In genomic region chr6:146538661-146539060, GRCm38 (mm10) we compare ENCODE assay signal across 20 mouse cellular contexts. TPM values are rescaled to one million over a fixed set of nuclear protein-coding genes. Genes with fewer than 3 reads are reported as not detected.
DNase-seq lines count a peak whose midpoint lies in the region; ATAC-seq and TF ChIP-seq lines count a peak whose summit lies in the region.
"Had no signal": no experiment of that assay in that cellular context is flagged by ENCODE, and none has a peak within 500 bp of the region (broad histone marks: within the 10 kb centered on the region; RNA-seq: fewer than 3 reads in every experiment).

No protein-coding gene starts in this region.

- ATAC-seq in lung, embryonic 16.5 days (ENCODE audit: low read depth): peak; percentile 43; the same call in 1 of the 2 replicates
- ATAC-seq in heart, embryonic 13.5 days (ENCODE audit: extremely low read depth, insufficient number of reproducible peaks, low FRiP score, low TSS enrichment): peak; percentile 25; the same call in 1 of the 2 replicates
- ATAC-seq in stomach, postnatal 0 days (ENCODE audit: low FRiP score, low TSS enrichment): 0 out of 2 replicates have a peak, but pooled peaks have one; percentile 20
- no peak for ATAC-seq in monocyte, adult 5-6 weeks (replicated peaks; ENCODE audit: insufficient number of reproducible peaks, low FRiP score, low TSS enrichment, poor library complexity, severe bottlenecking)
- ATAC-seq: activated CD4-positive, CD25-positive, alpha-beta regulatory T cell, adult 4 months; forebrain, embryonic 13.5 days; midbrain, embryonic 15.5 days; Patski had no signal

- no peaks in the 10 kb centered on the region for H3K27me3 ChIP-seq in lung, embryonic 16.5 days (ENCODE audit: control insufficient read depth, insufficient read depth, low read depth, low read length)
- H3K27me3 ChIP-seq in heart, embryonic 13.5 days (replicated peaks): no peaks in the 10 kb centered on the region
- H3K27me3 ChIP-seq in stomach, postnatal 0 days (ENCODE audit: control insufficient read depth, insufficient read depth, low read length): no peaks in the 10 kb centered on the region
- H3K27me3 ChIP-seq: forebrain, embryonic 13.5 days; midbrain, embryonic 15.5 days; Patski; stomach, embryonic 15.5 days had no signal

- H3K9ac ChIP-seq in lung, embryonic 16.5 days (ENCODE audit: low read length): no peak overlapping the region
- no peak overlapping the region for H3K9ac ChIP-seq in heart, embryonic 13.5 days
- H3K9ac ChIP-seq in stomach, postnatal 0 days (ENCODE audit: low read length): no peak overlapping the region
- H3K9ac ChIP-seq: forebrain, embryonic 13.5 days; midbrain, embryonic 15.5 days; stomach, embryonic 15.5 days had no signal

- no peak for TF ChIP-seq CTCF in lung, adult 2 months (IDR thresholded peaks at IDR 0.05; ENCODE audit: insufficient read depth, low read length)
- TF ChIP-seq CTCF in stomach, postnatal 0 days (IDR thresholded peaks at IDR 0.05; ENCODE audit: low read depth): no peak

- H3K27ac ChIP-seq in lung, embryonic 16.5 days (ENCODE audit: low read length): 0 out of 2 replicates have a peak overlapping the region, but pooled peaks have one; percentile 12
- H3K27ac ChIP-seq in heart, embryonic 13.5 days (replicated peaks): peak overlapping the region; percentile 83
- no peak overlapping the region for H3K27ac ChIP-seq in stomach, postnatal 0 days (replicated peaks)
- H3K27ac ChIP-seq: embryonic facial prominence, embryonic 10.5 days; forebrain, embryonic 13.5 days; midbrain, embryonic 15.5 days; stomach, embryonic 15.5 days had no signal

- no peak for TF ChIP-seq POLR2A in lung, adult 2 months (IDR thresholded peaks at IDR 0.05; ENCODE audit: borderline replicate concordance, extremely low read depth, low read depth, low read length)

- H3K4me1 ChIP-seq in lung, embryonic 16.5 days (replicated peaks; ENCODE audit: control insufficient read depth, insufficient read depth, low read length): 0 out of 2 replicates have a peak, but pooled peaks cover 4% of the 10 kb centered on the region
- no peaks in the 10 kb centered on the region for H3K4me1 ChIP-seq in lung, adult 2 months (ENCODE audit: control insufficient read depth, insufficient read depth, low read length)
- peaks cover 23% of the 10 kb centered on the region for H3K4me1 ChIP-seq in heart, embryonic 13.5 days
- no peaks in the 10 kb centered on the region for H3K4me1 ChIP-seq in stomach, postnatal 0 days (replicated peaks; ENCODE audit: control insufficient read depth, insufficient read depth)
- H3K4me1 ChIP-seq: forebrain, embryonic 13.5 days; midbrain, embryonic 15.5 days had no signal

- TF ChIP-seq EP300 in stomach, postnatal 0 days (optimal IDR thresholded peaks at IDR 0.05): no peak

- peak; percentile 11 to 12 for DNase-seq in cerebellum, postnatal 14 days
- DNase-seq in cerebellum, adult 18-20 months: no peak
- DNase-seq in lung, adult 2 months: no peak
- DNase-seq in stomach, postnatal 0 days (ENCODE audit: low spot score): no peak
- no peak for DNase-seq in frontal cortex, postnatal 36 days (ENCODE audit: low spot score in 2 of 2)
- DNase-seq: adrenal gland, postnatal 36 days; cerebellum, adult 9-10 months; gastrocnemius, postnatal 25 days; kidney, adult 8-10 months; kidney, postnatal 25 days; layer of hippocampus, adult 9-11 months had no signal

- 39% methylated on average over 4 of the region's 4 CpGs for WGBS in lung, embryonic 16.5 days
- WGBS in lung, adult 2 months: 44% methylated on average over 4 of the region's 4 CpGs
- 45% methylated on average over 4 of the region's 4 CpGs for WGBS in heart, embryonic 13.5 days
- 56% methylated on average over 4 of the region's 4 CpGs for WGBS in stomach, postnatal 0 days

- no peaks in the 10 kb centered on the region for H3K36me3 ChIP-seq in lung, embryonic 16.5 days (ENCODE audit: control insufficient read depth, insufficient read depth, low read length)
- no peaks in the 10 kb centered on the region for H3K36me3 ChIP-seq in heart, embryonic 13.5 days
- H3K36me3 ChIP-seq in stomach, postnatal 0 days (ENCODE audit: control insufficient read depth, insufficient read depth, low read length): no peaks in the 10 kb centered on the region
- H3K36me3 ChIP-seq: embryonic facial prominence, embryonic 10.5 days; midbrain, embryonic 15.5 days; stomach, embryonic 15.5 days had no signal

- H3K9me3 ChIP-seq in lung, embryonic 16.5 days (ENCODE audit: control insufficient read depth, low read length): no peaks in the 10 kb centered on the region; the same call in 1 of the 2 replicates
- H3K9me3 ChIP-seq in heart, embryonic 13.5 days: no peaks in the 10 kb centered on the region
- H3K9me3 ChIP-seq in stomach, postnatal 0 days (ENCODE audit: control insufficient read depth, low read length): no peaks in the 10 kb centered on the region
- H3K9me3 ChIP-seq: embryonic facial prominence, embryonic 10.5 days; forebrain, embryonic 13.5 days; midbrain, embryonic 15.5 days; stomach, embryonic 15.5 days had no signal

- no peak overlapping the region for H3K4me2 ChIP-seq in lung, embryonic 16.5 days (ENCODE audit: low read depth, low read length)
- H3K4me2 ChIP-seq in heart, embryonic 13.5 days: no peak overlapping the region
- no peak overlapping the region for H3K4me2 ChIP-seq in stomach, postnatal 0 days (replicated peaks; ENCODE audit: low read depth)
- H3K4me2 ChIP-seq: forebrain, embryonic 13.5 days; midbrain, embryonic 15.5 days; stomach, embryonic 15.5 days had no signal

- no peak overlapping the region for H3K4me3 ChIP-seq in lung, embryonic 16.5 days (ENCODE audit: low read length)
- H3K4me3 ChIP-seq in lung, adult 2 months (replicated peaks; ENCODE audit: extremely low read depth, low read depth, low read length): no peak overlapping the region
- no peak overlapping the region for H3K4me3 ChIP-seq in heart, embryonic 13.5 days
- H3K4me3 ChIP-seq in stomach, postnatal 0 days (ENCODE audit: low read depth, low read length): no peak overlapping the region
- H3K4me3 ChIP-seq: embryonic facial prominence, embryonic 10.5 days; forebrain, embryonic 13.5 days; midbrain, embryonic 15.5 days; stomach, embryonic 15.5 days had no signal

RNA-seq across cellular contexts. Expression of gene Itpr2, which starts 36.6 kb away (rescaled TPM):
- polyA plus RNA-seq in lung, embryonic 16.5 days (2015; fragmentation: Nextera tagmentation; extraction: Ambion mirVana): 14.4 and 16.2 TPM in 2 replicates
- 15.3 and 25.5 TPM in 2 replicates for polyA plus RNA-seq in lung, adult 2 months (2012; rRNA removed)
- polyA plus RNA-seq in heart, embryonic 13.5 days (2015; fragmentation: Nextera tagmentation; extraction: Ambion mirVana): 31.2 and 31.4 TPM in 2 replicates
- 10.9 and 11.9 TPM in 2 replicates for polyA plus RNA-seq in stomach, postnatal 0 days (2015; fragmentation: Nextera tagmentation; extraction: Ambion mirVana)
- 40.7 to 122 TPM (median 45.7 TPM) in 3 replicates for total RNA-seq in monocyte, adult 5-6 weeks (2017)

RNA-seq across cellular contexts. Expression of gene Fgfr1op2, which starts 38.3 kb away (rescaled TPM):
- polyA plus RNA-seq in lung, embryonic 16.5 days (2015; fragmentation: Nextera tagmentation; extraction: Ambion mirVana): 102 and 109 TPM in 2 replicates
- polyA plus RNA-seq in lung, adult 2 months (2012; rRNA removed): 54.3 and 87.8 TPM in 2 replicates
- 79.8 and 86.3 TPM in 2 replicates for polyA plus RNA-seq in heart, embryonic 13.5 days (2015; fragmentation: Nextera tagmentation; extraction: Ambion mirVana)
- polyA plus RNA-seq in stomach, postnatal 0 days (2015; fragmentation: Nextera tagmentation; extraction: Ambion mirVana): 73.8 and 80.3 TPM in 2 replicates
- total RNA-seq in monocyte, adult 5-6 weeks (2017): 234 to 259 TPM (median 240 TPM) in 3 replicates

RNA-seq across cellular contexts. Expression of gene Ints13, which starts 39.0 kb away (rescaled TPM):
- 69.9 and 71.2 TPM in 2 replicates for polyA plus RNA-seq in lung, embryonic 16.5 days (2015; fragmentation: Nextera tagmentation; extraction: Ambion mirVana)
- 10.0 and 13.1 TPM in 2 replicates for polyA plus RNA-seq in lung, adult 2 months (2012; rRNA removed)
- 43.4 and 50.9 TPM in 2 replicates for polyA plus RNA-seq in heart, embryonic 13.5 days (2015; fragmentation: Nextera tagmentation; extraction: Ambion mirVana)
- 25.2 and 25.8 TPM in 2 replicates for polyA plus RNA-seq in stomach, postnatal 0 days (2015; fragmentation: Nextera tagmentation; extraction: Ambion mirVana)
- 76.1 to 116 TPM (median 113 TPM) in 3 replicates for total RNA-seq in monocyte, adult 5-6 weeks (2017)

Comparison
In these comparisons a context has a peak if more than half of its experiments do, and no peak if none do; other contexts are left out.
1. DNase-seq: peak in cerebellum, postnatal 14 days (2 of 2); none in cerebellum, adult 18-20 months (0 of 2), lung, adult 2 months (single experiment), stomach, postnatal 0 days (single experiment) and frontal cortex, postnatal 36 days (0 of 2).